Mouse (Mus musculus): ENCODE data around the gene Fhl3.
"Not testable (repeated sequence)": the region's sequence is repeated elsewhere in the genome, so short reads cannot be mapped to it uniquely, and the experiment has no call there.

The Fhl3 gene

DNA sequence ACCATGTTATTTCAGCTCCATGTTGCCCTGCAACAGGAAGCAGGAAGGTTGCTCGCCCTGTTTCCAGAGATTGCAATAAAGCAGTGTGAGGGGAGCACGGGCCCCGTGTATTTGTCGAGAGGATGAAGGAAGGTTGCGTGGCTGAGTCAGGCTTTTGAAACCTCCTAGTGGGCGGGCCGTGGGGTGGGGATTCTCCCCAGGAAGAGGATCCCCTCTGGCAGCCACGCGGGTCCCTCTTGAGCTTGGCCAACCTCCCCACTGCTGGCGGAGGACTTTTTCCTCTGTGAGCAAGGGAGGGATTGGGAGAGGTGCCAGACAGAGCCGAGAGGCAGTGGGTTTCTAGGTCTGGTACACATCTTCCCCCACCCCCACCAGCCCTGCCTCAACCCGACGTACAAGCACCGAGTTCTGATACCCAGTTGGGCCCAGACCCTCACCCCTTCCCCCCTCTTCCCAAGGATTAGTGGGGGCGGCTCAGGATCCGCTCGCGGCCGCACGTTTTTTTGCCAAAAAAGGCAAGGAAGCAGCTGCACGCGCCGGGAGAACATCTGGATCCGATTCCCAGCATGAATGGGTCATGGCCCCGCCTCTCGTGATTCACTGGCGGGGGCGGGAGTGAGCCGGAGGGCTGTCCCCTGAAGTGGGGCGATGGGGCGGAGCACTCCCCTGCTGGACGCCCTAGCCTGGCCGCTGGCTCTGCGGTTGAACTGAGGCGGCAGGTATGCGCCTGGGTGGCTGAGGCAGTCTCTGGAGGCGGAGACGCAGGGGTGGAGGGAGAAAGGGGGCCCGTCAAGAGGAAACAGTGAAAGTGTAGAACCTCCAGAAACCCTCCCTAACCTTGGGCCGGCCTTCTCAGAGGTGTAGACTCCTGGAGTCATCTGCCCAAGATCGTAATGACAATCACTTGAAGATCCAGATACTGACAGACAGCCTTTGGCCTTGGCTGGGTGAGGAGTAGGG is 8.3 kb downstream of the Fhl3 start:
- DNase-seq (ENCODE audit: low spot score in 2 of 2), result peak; percentile 57 to 65

DNA sequence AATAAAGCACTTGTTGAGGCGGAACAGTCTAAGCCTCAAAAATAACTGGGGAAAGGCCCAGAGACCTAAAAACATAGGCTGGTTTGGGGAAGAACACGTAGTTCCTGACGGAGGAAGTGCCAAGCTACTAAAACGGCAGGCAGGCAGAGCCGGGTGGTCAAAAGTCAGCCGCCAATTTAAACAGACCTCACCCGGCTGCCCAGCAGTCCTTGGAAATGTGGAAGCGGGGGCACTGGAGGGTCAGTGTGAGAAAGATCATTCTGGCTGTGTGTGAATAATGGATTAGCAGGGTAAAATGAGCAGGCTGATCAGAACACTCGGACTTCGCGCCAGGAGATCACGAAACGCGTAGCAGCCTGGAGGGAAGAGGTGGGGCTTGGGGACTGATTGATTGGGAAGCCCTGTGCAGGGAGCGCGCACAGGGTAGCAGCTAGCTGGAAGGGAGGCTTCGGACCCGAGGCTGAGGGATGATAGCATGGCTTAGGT is 9.5 kb downstream of the Fhl3 start:
- DNase-seq (ENCODE audit: low spot score in 2 of 2), result no peak

DNA sequence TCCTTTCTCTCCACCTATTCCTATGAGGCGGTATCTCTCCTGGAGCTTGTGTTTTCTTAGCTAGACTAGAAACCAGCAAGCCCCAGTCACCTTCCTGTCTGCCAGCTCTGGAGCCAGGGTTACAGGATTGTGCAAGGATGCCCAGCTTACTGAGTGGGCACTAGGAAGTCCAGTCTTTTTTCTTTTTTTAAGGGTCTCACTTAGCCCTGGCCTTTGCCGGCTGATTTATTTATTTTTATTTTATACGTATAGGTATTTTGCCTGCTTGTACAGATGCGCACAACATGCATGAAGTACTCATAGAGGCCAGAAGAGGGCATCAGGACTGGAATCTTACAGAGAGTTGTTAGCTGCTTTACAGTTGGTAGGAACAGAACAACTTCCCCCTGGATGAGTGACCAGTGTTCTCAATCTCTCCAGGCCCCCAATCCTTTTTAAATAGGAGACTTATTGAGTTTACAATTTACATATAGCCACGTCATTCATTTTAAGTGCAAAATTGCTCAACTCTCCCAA is 10.3 kb downstream of the Fhl3 start:
- DNase-seq (ENCODE audit: low spot score in 2 of 2), result peak in 1 of 2 experiments; percentile 51

DNA sequence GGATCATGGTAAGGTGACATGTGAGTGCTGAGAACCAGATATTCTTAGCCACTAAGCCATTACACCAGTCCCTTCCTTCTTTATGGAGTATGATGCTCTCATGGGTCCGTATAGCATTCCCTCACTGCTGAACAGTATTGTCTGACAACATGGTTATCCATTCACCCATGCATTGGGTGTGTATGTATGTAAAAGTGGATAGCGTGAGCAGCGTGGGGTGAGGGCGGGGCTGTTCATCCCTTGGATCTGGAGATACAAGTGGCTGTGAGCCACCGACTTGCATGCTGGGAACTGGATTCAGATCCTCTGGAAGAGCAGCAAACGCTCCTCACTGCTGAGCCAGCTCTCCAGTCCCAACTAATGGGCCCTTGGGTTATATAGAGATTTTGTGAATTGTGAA is 12.1 kb downstream of the Fhl3 start:
- DNase-seq (ENCODE audit: low spot score in 2 of 2), result no peak

DNA sequence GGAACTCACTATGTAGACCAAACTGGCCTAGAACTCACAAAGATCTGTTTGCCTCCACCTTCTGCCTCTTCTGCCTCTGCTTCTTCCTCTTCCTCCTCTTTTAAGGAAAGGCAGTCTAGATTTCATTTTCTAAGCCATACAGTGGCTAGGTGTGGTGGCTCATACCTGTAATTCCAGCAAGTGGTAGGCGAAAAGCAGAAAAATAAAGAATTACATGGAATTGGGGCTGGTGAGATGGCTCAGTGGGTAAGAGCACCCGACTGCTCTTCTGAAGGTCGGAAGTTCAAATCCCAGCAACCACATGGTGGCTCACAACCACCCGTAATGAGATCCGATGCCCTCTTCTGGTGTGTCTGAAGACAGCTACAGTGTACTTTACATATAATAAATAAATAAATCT is 13.3 kb downstream of the Fhl3 start:
- not testable (repeated sequence) for DNase-seq (ENCODE audit: low spot score in 2 of 2)

DNA sequence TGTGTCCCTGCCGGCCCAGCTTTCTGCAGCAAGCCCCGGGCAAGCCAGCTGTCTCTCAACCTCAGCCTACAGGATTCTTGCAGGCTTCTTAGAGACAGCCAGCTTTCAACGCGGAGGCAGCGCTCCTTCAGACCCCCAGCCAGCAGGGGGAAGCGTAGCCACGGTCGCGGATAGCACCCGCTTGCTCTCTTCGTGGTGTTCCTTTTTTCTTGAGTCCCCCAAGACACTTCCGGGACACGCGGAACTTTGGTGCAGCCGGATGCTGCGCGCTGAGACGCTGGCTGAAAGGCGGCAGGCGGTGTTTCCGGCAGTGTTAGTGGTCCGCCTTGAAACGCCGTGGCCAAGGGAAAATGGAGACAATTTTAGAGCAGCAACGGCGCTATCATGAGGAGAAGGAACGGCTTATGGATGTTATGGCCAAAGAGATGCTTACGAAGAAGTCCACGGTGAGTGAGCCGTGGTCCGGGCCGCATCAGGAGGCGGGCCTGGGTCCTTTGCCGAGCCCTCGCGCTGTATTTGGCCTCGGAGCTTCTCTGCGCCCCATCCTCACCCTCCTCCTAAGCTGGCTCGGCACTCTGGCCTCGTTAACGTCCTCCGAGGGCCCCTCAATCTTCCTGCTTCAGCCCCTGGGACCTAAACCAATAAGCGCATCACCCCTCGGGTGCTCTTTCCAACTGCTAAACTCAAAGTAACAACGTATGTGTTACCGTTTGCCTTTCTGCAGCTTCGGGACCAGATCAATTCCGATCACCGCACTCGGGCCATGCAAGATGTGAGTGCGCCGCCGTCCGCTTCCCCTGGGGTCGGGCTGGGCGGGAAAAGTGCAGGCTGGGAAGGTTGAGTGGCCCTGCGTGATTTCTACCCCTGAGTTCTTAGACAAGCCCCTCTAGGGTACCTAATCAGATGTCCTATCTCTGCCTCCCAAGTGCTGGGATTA is 14.3 kb downstream of the Fhl3 start, which contains the start of gene Sf3a3:
TSS of gene Sf3a3 (plus strand) at position 232 of the 937 bp plus-strand sequence.
- DNase-seq (ENCODE audit: low spot score in 2 of 2), result peak; percentile 93 to 95

DNA sequence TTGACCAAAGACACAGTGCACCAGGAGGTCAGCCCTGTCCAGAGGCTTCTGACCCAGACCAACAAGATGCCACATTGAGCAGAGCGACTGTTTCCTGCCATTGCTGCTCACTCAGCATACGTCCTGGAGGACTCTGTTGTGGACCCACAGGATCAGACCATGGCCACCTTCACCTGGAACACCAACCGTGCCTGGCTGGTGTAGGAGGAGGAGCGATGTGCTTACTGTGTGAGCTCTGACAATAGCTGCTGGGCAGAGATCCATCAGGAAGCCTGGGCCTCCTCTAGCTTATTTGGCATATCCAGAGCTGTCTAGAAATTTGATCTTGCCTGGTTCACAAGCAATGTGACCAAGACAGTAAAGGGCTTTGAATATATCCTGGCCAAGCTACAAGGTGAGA is 18.6 kb downstream of the Fhl3 start:
- no peak for DNase-seq (ENCODE audit: low spot score in 2 of 2)

DNA sequence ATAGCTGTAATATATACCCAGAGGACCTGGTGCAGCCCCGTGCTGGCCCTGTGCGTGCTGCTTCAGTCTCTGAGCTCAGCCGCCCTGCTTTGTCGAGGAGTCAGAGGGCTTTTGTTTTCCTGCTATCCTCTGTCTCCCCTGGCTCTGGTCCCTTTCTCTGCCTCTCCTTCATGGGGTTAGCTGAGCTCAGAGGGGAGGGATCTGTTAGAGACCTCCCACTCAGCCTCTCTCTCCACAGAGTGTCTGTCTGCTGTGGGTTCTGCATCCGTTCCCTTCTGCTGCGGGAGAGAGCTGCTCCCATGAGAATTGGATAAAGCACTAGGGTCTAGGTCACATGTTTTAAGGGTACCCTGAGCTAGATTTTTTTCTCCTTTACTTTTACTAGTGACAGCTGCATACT is 25.6 kb downstream of the Fhl3 start:
- no peak for DNase-seq (ENCODE audit: low spot score in 2 of 2)

DNA sequence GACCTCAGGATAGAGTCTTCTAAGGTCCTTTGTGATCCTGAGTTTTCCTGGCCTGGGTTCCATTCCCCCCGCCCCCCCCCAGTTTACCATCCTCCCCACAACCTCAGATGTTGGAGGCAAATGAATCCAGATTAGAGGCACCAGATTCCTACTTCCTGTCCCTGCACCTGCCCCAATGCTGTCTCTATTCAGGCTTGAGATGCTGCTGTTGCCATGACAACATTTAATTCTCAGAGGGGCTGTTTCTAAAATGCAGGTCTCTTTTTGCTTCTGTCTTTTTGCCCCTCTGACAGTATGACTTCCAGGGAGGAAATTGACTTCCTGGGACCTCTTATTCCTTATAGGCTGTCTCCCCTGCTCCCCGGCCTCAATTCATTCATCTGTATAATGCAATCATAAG is 36.5 kb downstream of the Fhl3 start:
- DNase-seq (ENCODE audit: low spot score in 2 of 2), result no peak

DNA sequence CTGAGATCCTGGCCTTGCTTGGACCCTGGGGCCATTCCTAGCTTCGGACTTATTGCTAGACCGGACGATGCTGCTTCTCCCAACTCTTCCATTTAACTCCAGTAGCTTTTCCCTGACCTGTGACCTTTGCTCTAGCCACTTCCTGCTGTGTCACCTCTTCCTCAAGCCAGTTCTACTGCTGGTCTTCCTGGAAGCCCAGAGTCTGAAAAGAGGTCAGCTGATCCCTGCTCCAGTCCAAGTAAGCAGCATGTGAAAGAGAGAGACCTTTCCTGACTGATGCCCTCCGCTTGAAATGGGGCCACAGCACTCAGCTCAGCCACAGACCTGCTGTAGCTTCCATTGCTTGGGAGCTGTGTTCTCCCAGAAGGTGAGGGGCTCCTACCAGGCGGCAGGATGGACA is 37.0 kb downstream of the Fhl3 start:
- DNase-seq (ENCODE audit: low spot score in 2 of 2), result no peak

DNA sequence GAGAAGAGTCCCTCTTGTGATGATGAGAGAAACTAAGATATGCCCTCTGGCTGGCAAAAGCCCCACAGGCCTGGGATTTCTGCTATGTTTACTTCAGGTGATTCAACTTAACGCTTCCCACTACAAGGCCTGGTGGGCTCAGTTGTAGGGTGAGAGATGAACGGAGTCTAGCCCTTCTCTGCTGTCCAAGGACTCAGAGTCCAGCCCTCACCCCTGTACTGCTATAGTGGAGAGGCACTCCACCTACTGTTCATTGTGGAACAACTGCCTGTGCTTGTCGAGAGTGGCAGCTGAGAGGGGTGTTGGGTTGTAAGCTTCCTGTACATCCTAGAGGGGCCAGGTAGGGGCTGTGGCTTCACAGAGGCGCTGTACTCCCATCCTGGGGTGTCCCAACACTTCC is 37.5 kb downstream of the Fhl3 start:
- no peak for DNase-seq (ENCODE audit: low spot score in 2 of 2)

DNA sequence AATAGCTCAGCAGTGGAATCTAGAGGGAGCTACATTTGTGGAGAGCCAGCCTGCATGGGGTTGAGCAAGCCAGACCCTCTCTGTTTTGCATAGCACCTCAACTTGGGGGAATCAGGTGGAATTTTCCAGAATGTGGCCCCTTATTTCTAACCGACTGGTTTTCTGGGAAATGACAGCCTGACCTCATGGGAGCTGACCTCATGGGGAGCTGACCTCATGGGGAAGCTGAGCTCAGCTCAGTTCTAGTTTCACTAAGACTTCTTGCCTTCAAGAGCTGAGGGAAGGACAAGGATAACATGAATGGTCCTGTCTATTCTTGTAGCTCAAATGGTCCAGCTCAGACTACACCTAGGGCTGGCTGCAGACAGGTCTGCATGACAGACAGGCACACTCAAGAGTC is 38.3 kb downstream of the Fhl3 start:
- no peak for DNase-seq (ENCODE audit: low spot score in 2 of 2)

DNA sequence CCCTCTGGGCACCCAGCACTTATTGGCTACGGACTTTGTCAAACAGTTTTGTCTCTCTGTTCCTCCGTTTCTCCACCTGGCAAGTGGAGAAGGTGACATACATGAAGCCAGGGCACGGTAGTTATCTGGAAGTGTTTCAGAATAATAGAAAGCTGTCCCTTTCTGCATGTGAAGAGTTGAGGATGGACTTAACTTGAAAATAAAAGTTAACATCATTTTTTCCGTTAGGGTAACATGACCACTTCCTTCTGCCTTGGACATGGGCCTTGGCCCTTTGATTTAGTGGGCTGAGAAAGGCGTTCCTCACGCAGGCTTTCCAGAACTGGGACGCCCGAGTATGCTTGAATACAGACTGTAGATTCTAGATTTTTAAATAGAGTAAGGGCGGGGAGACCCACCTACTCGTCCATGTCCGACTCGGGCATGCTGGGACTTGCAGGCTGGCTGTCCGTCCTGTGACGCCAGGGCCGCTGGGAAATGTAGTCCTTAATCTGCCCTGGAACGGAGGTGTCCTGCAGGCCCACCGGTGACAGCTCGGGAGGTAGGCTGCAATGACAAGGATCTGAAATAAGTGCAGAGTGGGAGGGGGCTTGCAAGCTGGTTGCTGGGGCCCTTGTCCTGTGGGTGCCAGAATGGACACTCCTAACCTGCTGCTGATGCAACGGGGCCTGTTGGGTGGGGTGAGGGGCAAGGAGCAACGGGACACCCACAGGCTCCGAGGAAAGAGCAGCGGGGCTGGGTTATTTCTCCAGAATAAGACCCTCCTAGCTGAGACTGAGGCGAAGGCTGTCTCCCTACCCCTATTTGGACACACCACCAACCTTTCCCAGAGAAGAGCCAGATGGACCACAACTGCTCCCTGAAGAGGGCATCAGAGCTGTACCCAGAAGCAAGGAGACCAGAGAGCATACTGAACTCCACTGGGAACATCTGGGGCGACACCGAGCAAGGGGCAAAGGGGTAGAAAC is 41.2 kb downstream of the Fhl3 start, which contains the start of gene Inpp5b:
TSS of gene Inpp5b (plus strand) at position 475 of the 968 bp plus-strand sequence.
- peak; percentile 59 to 63 for DNase-seq (ENCODE audit: low spot score in 2 of 2)

DNA sequence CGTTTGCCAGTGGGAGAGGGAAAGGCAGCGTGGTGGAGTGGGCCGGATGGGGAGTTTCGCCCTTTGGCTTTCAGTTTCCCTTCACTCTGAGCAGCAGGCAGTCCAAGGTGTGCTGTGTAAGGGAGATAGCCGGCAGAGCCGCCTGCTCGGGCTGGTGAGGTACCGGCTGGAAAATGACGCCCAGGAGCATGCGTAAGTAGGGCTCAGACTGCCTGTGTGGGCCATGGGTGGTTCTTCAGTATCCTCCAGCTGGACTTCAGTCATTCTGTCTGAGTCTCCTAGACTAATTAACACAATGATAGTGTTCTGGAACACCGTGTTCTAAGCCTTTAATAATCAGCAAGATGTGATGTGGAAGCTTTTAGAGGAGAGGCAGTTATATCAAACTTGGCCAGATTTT is 42.3 kb downstream of the Fhl3 start:
- no peak for DNase-seq (ENCODE audit: low spot score in 2 of 2)

DNA sequence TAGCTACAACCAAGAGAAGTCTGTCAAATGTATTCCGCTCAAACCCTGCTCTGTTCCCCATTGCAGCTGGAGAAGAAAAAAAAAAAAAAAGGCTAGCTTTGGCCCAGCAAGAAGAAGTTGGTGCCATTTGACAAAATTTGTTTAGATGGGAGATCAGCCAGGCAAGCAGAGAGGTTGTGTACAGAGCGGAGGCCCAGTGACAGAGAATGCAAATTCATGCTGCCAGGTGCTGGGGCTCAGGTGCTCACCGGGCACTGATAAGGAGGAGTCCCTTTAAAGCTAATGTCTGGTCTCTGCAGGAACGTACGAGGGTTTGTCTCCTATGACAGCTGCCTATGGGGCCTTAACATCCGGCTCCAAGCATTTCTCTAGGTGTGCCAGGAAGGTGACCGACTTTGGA is 46.1 kb downstream of the Fhl3 start:
- DNase-seq (ENCODE audit: low spot score in 2 of 2), result no peak

DNA sequence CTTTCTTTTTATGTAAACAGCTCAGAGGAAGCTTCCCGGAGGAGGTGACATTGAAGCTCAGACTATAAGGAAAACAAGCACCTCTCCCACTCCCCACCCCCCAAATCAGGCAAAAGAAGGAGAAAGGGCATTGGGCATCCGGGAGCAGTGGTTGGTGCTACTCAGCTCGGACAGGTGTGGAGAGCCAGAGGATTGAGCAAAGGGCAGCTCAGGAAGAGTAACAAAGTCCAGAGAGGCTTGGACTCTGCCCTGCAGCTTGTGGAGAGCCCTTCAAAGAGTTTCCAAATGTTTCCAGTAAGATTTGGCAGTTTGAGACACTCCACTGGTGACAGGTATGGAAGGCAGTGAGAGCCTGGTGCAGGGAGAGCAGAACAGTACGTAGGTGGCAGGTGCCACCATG is 47.4 kb downstream of the Fhl3 start:
- DNase-seq (ENCODE audit: low spot score in 2 of 2), result no peak

DNA sequence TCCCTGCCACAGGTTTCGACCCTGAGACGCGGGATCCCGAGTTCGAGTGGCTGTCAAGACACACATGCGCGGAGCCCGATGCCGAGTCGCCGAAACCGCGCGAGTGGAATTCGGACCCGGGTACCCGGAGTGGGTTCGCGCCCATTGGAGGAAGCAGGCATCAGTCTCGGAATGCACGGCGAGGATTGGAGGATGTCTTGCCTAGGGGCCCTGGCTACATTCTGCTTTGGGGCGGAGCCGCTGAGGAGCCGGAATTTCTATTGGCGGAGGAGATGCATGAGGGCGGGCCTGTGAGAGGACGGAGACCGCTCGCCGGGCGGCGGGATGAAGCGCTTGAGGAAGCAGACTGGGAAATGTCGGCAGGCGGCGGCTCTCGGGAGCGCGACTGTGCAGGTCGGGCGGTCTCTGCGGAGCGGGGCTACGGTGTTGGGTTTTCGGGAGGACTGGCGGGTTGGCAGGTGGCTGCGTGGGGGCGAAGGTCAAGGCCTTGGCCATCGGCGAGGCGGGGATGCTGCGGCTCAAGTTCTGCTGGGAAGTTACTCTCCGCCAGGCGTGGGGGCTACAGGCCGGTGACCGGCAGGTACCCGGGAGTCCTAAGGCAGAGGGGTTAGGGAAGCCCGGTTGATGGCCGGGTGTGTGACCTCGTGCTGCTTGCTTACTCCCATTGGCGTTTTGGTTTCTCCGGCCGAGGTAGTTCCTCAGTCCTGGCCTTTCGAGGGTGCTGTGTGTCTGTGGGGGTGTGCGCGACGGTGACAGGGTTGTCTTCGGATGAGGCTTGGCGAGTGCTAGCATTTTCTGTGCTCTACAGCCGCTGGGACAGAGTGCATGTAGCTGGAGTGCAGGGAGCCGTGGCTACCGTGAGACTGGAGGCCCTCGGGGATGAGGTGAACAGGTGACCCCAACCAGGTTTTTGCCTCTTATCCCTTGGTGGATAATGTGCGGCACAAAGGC is 51.1 kb downstream of the Fhl3 start:
- peak; percentile 96 to 98 for DNase-seq (ENCODE audit: low spot score in 2 of 2)

DNA sequence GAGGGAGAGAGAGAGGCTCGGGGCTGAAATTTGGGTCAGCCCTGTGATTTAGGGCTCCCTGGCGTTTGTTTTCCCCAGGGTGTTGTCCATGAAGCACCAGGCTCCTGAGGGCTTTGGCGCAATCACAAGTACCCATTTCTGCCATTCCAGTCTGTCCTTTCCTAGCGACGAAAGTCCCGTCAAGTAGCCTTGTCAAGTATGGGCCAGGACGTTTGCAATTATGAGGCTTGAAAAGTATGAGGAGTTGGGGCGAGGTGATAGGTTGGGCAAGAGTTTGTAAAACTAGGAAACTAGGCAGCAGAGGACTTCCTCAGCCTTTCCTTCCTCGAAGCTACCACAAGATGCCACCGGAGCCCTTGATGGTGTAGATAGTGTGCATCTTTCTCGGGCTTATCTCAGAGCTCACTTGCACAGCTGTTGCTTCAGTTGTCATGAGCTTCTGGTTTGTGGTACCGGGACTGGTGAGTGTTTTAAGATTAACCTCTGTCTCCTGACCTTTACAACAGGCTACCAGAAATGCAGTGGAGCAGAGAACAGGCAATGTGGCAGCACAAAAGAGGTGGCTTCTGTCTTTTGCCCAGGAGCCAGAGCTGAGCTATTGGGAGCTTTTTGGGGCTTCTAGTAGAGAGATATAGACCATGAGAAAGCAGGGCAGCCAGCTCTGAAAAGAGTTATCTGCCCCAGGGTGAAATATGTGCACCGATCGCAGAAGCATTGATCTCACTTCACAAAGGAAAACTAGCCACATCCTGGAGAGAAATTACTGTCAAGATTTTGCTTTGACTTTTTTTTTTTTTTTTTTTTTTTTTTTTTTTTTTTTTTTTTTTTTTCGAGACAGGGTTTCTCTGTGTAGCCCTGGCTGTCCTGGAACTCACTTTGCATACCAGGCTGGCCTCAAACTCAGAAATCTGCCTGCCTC is 52.0 kb downstream of the Fhl3 start:
- DNase-seq (ENCODE audit: low spot score in 2 of 2), result peak; percentile 42 to 49

DNA sequence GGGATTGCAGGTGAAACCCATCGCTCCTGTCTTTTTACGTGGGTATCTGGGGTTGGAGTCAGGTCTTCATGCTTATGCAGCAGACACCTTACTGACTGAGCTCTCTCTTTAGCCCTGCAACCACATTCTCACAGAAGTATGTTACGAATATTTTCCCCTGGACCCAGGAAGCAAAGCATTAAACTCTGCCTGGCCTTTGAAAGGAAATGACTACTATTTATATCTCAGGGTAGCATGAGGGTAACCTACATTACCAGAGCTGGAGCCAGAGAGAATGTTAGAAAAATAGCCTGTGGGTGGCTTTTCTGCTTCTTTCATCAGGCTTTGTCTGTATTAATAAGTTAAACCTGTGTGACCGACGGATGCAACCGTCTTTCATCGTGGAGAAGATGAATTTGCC is 55.0 kb downstream of the Fhl3 start:
- no peak for DNase-seq (ENCODE audit: low spot score in 2 of 2)
